Mouse (Mus musculus) small intestine, adult 2 months (tissue): ENCODE results near the gene Lyplal1. TPM values are rescaled to one million over a fixed set of nuclear protein-coding genes. Genes with fewer than 3 reads are reported as not detected.

Source experiments
- H3K27ac ChIP-seq: fragments of 200-500 bp; 2 replicates; pipeline ENCODE4 v1.5.1; 2012; ENCODE audit warnings: low read depth, low read length, control low read depth, inconsistent platforms; ENCODE audit not compliant: insufficient read depth
- H3K27me3 ChIP-seq: fragments of 200-500 bp; 2 replicates; pipeline ENCODE4 v1.6.1; 2012; ENCODE audit warnings: mild to moderate bottlenecking, moderate library complexity, low read length, inconsistent platforms; ENCODE audit not compliant: control insufficient read depth, insufficient read depth
- H3K36me3 ChIP-seq: fragments of 200-500 bp; 2 replicates; pipeline ENCODE4 v1.6.1; 2012; ENCODE audit warnings: mild to moderate bottlenecking, low read length, control low read depth, inconsistent platforms; ENCODE audit not compliant: control insufficient read depth, insufficient read depth
- H3K4me1 ChIP-seq: fragments of 200-500 bp; 2 replicates; pipeline ENCODE4 v1.6.1; 2012; ENCODE audit warnings: low read length, inconsistent platforms, mixed read lengths; ENCODE audit not compliant: control insufficient read depth, insufficient read depth, insufficient read length
- H3K4me3 ChIP-seq: fragments of 200-500 bp; 2 replicates; pipeline ENCODE4 v1.5.1; 2012; ENCODE audit warnings: low read depth, mild to moderate bottlenecking, control low read depth, inconsistent platforms, low read length, moderate library complexity
- CTCF ChIP-seq: fragments of 200-500 bp; IDR thresholded peaks from 2 replicates; pipeline ENCODE4 v1.5.1; 2012; ENCODE audit warnings: low read depth, mild to moderate bottlenecking, control low read depth, inconsistent platforms, low read length, moderate library complexity, mixed read lengths; ENCODE audit not compliant: insufficient replicate concordance, insufficient read length; ENCODE audit errors: extremely low read depth
- POLR2A ChIP-seq: fragments of 200-500 bp; IDR thresholded peaks from 2 replicates; pipeline ENCODE4 v1.6.1; 2012; ENCODE audit warnings: low read depth, mild to moderate bottlenecking, control low read depth, inconsistent platforms, low read length, moderate library complexity
- WGBS: fragments of 180-500 bp; shearing (Covaris S2); methylation state at CpG from one replicate; pipeline ENCODE4 v1.1.7; 2018; 5-methylcytosine and 5-hydroxymethylcytosine counted together
- polyA plus RNA-seq: library from polyadenylated mRNA; depleted of rRNA; stranded (reverse); fragments of >200 nt; gene quantifications from 2 replicates; pipeline ENCODE4 v1.2.3, GENCODE M21; 2012

Lyplal1 gene
- polyA plus RNA-seq, 1 experiment, result 2.9 TPM

DNA sequence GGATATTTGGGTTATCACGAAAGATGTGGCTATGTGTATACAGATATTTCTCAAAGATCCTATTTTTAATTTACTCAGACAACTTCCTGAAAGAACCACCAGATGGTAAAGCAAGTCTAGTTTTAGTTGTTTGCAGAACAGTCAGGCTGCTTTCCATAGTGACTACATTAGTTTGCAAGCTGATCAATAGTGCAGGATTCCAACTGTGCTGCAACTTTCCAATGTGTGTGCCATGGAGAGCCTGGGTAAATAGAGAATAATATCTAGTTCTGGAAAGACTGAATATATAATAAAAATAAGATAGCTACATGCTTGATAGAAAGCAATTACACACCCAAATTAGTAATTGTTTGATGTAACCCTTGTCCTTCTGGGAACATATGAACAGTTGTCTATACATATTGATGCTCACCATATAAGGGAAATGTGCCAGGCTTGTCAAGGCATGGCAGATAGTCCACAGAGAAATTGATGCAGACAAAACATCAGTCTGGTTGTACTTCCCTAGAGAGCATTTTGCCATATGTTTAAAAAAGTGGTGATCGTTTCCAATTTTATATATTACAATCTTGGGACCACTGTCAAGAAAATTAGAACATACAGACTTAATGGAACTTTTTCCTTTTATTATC, 50.7 kb downstream of the Lyplal1 start:
- TF ChIP-seq CTCF (no peak), POLR2A (no peak)
- 90% methylated on average over 2 of the region's 2 CpGs for WGBS
- Histone ChIP-seq H3K36me3 (no peaks in the 10 kb centered on the region), H3K4me1 (no peaks in the 10 kb centered on the region), H3K4me3 (no peak overlapping the region), H3K27me3 (no peaks in the 10 kb centered on the region), H3K27ac (no peak overlapping the region)

DNA sequence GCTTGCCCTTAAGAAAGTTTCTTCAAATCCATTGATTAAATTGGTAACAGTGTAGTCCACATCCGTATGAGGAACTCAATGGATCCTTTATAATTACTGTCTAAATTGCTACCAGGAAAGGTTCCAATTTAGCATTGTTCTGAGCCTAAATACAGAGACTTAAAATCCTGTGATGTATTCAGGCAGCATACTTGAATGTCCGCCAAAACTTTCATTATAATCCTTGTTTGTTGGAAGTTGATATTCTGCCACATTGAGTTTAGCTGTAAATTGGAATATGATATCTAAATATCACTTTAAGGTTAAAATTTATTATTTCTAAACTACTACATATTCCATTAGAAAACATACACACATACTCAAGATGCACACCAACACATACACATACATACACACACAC, 57.1 kb downstream of the Lyplal1 start:
- H3K27ac ChIP-seq, result no peak overlapping the region
- no peak for TF ChIP-seq CTCF
- TF ChIP-seq POLR2A, result no peak
- H3K4me1 ChIP-seq, result no peaks in the 10 kb centered on the region
- H3K4me3 ChIP-seq, result no peak overlapping the region
- WGBS, result 77% methylated on average over 2 of the region's 2 CpGs
- no peaks in the 10 kb centered on the region for H3K27me3 ChIP-seq
- H3K36me3 ChIP-seq, result no peaks in the 10 kb centered on the region

DNA sequence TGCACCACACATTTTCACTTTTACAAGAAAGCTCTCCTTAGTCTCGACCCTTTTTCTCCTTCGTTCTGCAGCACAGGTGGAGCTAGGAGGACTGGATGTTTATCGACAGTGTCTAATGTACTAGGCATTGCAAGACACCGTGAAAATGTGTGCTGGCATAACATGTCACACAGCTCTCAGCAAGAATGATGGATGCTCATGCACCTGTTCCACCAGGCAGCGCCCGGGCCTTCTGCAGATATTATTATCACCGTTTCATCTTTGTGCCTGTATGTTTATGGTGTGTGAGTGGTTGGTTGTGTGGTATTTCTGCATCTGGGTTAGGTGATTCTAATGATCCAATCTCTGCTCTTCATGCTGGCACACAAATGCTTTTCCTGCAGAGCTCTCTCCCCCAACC, 62.9 kb downstream of the Lyplal1 start:
- Histone ChIP-seq H3K4me1 (no peaks in the 10 kb centered on the region), H3K27ac (no peak overlapping the region), H3K36me3 (no peaks in the 10 kb centered on the region), H3K4me3 (no peak overlapping the region), H3K27me3 (no peaks in the 10 kb centered on the region)
- WGBS, result 78% methylated on average over 7 of the region's 7 CpGs
- TF ChIP-seq CTCF, result no peak
- no peak for TF ChIP-seq POLR2A

DNA sequence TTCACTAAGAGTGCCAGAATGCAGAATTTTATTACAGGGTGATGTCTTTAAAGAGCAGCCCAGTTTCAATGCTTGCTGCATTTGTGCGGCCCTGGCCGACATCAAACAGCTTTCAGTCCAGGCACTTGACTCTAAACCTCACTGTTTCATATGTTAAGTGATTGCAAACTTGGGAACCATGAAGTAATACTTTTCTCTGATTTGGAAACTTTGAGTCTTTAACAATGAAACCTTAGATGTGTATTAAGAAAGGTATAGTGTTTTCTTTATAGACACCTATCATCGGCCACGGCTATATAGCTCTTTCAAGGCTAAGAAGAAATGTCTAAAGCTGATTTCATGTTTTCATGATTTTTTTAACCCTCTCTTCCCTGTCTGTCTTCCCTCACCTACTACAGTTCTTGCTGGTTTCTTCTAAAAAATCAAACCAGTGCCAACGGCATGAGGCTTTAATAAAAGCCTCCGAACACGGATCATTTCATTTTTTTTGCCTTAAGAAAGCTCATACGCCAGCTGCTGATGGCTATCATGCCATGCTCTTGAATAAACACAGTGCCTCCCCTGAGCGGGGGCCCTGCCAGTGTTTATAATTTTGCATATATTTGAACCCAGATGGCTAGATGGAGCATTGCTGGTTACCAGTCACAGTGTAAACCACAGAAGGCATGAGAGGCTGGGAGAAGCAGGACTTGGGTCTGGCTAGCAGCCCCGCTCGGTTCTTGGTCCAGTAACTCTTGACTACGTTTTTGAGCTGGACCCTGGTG, 63.6 kb downstream of the Lyplal1 start:
- Histone ChIP-seq H3K36me3 (no peaks in the 10 kb centered on the region), H3K27ac (no peak overlapping the region), H3K4me1 (no peaks in the 10 kb centered on the region), H3K4me3 (no peak overlapping the region), H3K27me3 (no peaks in the 10 kb centered on the region)
- 83% methylated on average over 12 of the region's 12 CpGs for WGBS
- no peak for TF ChIP-seq POLR2A
- no peak for TF ChIP-seq CTCF

DNA sequence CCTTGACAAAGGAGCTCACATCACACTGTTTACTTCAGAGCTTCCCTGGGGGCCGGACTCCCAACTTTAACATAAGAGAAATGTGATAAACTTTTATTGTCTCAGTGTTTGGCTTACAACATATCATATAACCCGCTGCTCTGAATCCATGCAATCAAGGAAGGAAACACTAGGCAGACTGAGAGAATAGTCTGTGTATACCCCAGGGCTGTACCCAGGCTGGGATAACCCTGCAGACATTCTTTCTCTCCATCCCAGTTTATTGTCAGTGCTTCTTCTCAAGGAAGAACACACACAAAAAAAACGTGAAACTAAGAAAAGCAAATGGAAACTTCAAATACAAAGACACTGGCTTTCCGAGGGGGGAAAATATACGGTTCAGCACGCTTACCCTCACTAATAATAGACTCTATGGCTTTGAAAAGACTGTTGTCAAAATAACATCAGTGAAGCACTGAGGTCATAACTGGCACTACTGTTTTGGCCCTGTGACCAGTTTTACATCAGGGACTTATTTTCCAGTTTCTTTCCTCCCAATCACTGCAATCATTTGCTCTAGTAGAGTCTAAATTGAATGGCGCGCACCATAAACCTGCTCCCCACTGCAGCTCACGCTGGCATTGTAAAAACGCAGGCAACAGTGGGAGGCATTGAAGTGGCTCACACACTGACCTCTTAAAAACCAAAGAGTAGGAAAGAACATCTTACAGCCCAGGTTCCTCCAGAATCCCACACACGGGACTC, 73.2 kb downstream of the Lyplal1 start:
- no peak for TF ChIP-seq CTCF
- no peak for TF ChIP-seq POLR2A
- H3K4me1 ChIP-seq, result no peaks in the 10 kb centered on the region
- H3K27me3 ChIP-seq, result no peaks in the 10 kb centered on the region
- H3K27ac ChIP-seq, result no peak overlapping the region
- 68% methylated on average over 11 of the region's 11 CpGs for WGBS
- H3K36me3 ChIP-seq, result no peaks in the 10 kb centered on the region
- H3K4me3 ChIP-seq, result no peak overlapping the region

DNA sequence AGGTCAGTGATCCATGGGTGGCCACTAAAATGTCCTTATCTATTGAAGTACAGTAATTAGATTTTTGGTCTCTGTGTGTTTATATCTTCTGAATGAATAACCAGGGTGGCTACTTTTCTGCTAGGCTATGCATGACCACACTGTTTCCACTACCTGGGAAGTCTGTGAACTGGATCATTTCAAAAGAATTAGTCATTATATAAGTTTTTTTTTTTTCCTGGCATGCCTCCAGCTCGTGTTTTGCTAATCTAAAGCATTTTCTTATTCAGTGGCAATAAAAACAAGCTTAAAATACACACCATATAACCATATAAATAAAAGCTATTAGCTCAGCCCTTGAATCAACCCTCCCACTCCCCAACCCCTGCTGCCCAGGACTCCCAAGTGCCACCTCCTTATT, 75.3 kb downstream of the Lyplal1 start:
- WGBS, result 16% methylated on average over 1 of the region's 1 CpGs

More for the DNA sequence above, 75.3 kb downstream of the Lyplal1 start:
- no peak overlapping the region for H3K27ac ChIP-seq
- TF ChIP-seq POLR2A (no peak), CTCF (no peak)
- no peaks in the 10 kb centered on the region for H3K27me3 ChIP-seq
- H3K4me1 ChIP-seq, result no peaks in the 10 kb centered on the region
- H3K36me3 ChIP-seq, result no peaks in the 10 kb centered on the region
- no peak overlapping the region for H3K4me3 ChIP-seq
